In genomic region chr12:110978607-110979406, GRCm38 (mm10) we compare ENCODE assay signal across 8 mouse cellular contexts. TPM values are rescaled to one million over a fixed set of nuclear protein-coding genes. Genes with fewer than 3 reads are reported as not detected.
A peak's percentile ranks its signal among the peaks of the same experiment; 100 is the strongest.
DNase-seq lines count a peak whose midpoint lies in the region; ATAC-seq lines count a peak whose summit lies in the region.

Ankrd9 (minus strand) TSS chr12:110979040.

- H3K4me1 ChIP-seq in brown adipose tissue, adult 24 weeks (ENCODE audit: control insufficient read depth, insufficient read depth, insufficient read length, low read length) = peaks cover 13% of the 10 kb centered on the region
- peaks cover 28% of the 10 kb centered on the region for H3K4me1 ChIP-seq in heart, embryonic 13.5 days
- H3K4me1 ChIP-seq in liver, embryonic 12.5 days = peaks cover 65% of the 10 kb centered on the region
- peaks cover 14% of the 10 kb centered on the region for H3K4me1 ChIP-seq in stomach, embryonic 15.5 days

- H3K27ac ChIP-seq in brown adipose tissue, adult 24 weeks (replicated peaks; ENCODE audit: low read depth, low read length) = peak within 1 kb of the TSS; percentile 96
- H3K27ac ChIP-seq in heart, embryonic 13.5 days (replicated peaks) = peak within 1 kb of the TSS; percentile 87
- H3K27ac ChIP-seq in liver, embryonic 12.5 days = peak within 1 kb of the TSS; percentile 98
- peak within 1 kb of the TSS; percentile 73; the same call in 1 of the 2 replicates for H3K27ac ChIP-seq in stomach, embryonic 15.5 days

- peak; percentile 94 for DNase-seq in CD4-positive, CD25-positive, alpha-beta regulatory T cell, adult 2 months (ENCODE audit: low read depth, low spot score)
- DNase-seq in fat pad, adult 2 months (ENCODE audit: extremely low read depth, low read depth, low spot score) = peak; percentile 51
- DNase-seq in kidney, postnatal 10 days = peak; percentile 99
- DNase-seq in natural killer cell, adult 2 months (ENCODE audit: low spot score in 2 of 2) = peak; percentile 88 to 92

- H3K27me3 ChIP-seq in heart, embryonic 13.5 days (replicated peaks) = no peaks in the 10 kb centered on the region; the same call in 1 of the 2 replicates
- peaks cover 3% of the 10 kb centered on the region for H3K27me3 ChIP-seq in liver, embryonic 12.5 days (replicated peaks)
- H3K27me3 ChIP-seq in stomach, embryonic 15.5 days (replicated peaks) = no peaks in the 10 kb centered on the region

- under 1% methylated on average over 70 of the region's 90 CpGs for WGBS in heart, embryonic 13.5 days
- 1% methylated on average over 87 of the region's 90 CpGs for WGBS in liver, embryonic 12.5 days (ENCODE audit: insufficient replicate concordance)
- under 1% methylated on average over 88 of the region's 90 CpGs for WGBS in stomach, embryonic 15.5 days

- H3K9ac ChIP-seq in heart, embryonic 13.5 days = peak within 1 kb of the TSS; percentile 91
- peak within 1 kb of the TSS; percentile 99 for H3K9ac ChIP-seq in liver, embryonic 12.5 days
- H3K9ac ChIP-seq in stomach, embryonic 15.5 days = peak within 1 kb of the TSS; percentile 68

- peak; percentile 86 for ATAC-seq in heart, embryonic 13.5 days (ENCODE audit: extremely low read depth, insufficient number of reproducible peaks, low FRiP score, low TSS enrichment)
- peak; percentile 86 for ATAC-seq in liver, embryonic 12.5 days
- ATAC-seq in stomach, embryonic 15.5 days (ENCODE audit: insufficient read depth, low FRiP score, low read depth) = peak; percentile 92

- H3K36me3 ChIP-seq in heart, embryonic 13.5 days = peaks cover 34% of the 10 kb centered on the region
- peaks cover 36% of the 10 kb centered on the region for H3K36me3 ChIP-seq in liver, embryonic 12.5 days
- H3K36me3 ChIP-seq in stomach, embryonic 15.5 days = peaks cover 11% of the 10 kb centered on the region; the same call in 1 of the 2 replicates

- peak within 1 kb of the TSS; percentile 68 for H3K4me3 ChIP-seq in brown adipose tissue, adult 24 weeks (ENCODE audit: insufficient read depth, low read depth, low read length)
- H3K4me3 ChIP-seq in heart, embryonic 13.5 days = peak within 1 kb of the TSS; percentile 77
- peak within 1 kb of the TSS; percentile 93 for H3K4me3 ChIP-seq in liver, embryonic 12.5 days
- peak within 1 kb of the TSS; percentile 90 for H3K4me3 ChIP-seq in stomach, embryonic 15.5 days (replicated peaks)

- no peaks in the 10 kb centered on the region for H3K9me3 ChIP-seq in heart, embryonic 13.5 days
- H3K9me3 ChIP-seq in liver, embryonic 12.5 days (replicated peaks) = no peaks in the 10 kb centered on the region
- no peaks in the 10 kb centered on the region for H3K9me3 ChIP-seq in stomach, embryonic 15.5 days

- peak within 1 kb of the TSS; percentile 91 for H3K4me2 ChIP-seq in heart, embryonic 13.5 days
- H3K4me2 ChIP-seq in liver, embryonic 12.5 days = peak within 1 kb of the TSS; percentile 84
- peak within 1 kb of the TSS; percentile 96 for H3K4me2 ChIP-seq in stomach, embryonic 15.5 days

RNA-seq across cellular contexts. Expression of gene Ankrd9, which starts in this region (rescaled TPM):
- 20.9 and 25.8 TPM in 2 replicates for polyA plus RNA-seq in brown adipose tissue, adult 24 weeks (2012; ENCODE audit: insufficient read depth, insufficient read length, missing spikeins)
- polyA plus RNA-seq in heart, embryonic 13.5 days (2015; fragmentation: Nextera tagmentation; extraction: Ambion mirVana) = 13.5 and 13.7 TPM in 2 replicates
- 62.2 TPM in 2 replicates for polyA plus RNA-seq in liver, embryonic 12.5 days (2016; fragmentation: Nextera tagmentation; extraction: Ambion mirVana)
- polyA plus RNA-seq in stomach, embryonic 15.5 days (2015; fragmentation: Nextera tagmentation; extraction: Ambion mirVana) = 16.6 and 20.9 TPM in 2 replicates

Comparison
In these comparisons a context has a peak if more than half of its experiments do, and no peak if none do; other contexts are left out.
1. Peak in every context shown above with its lines: DNase-seq, ATAC-seq, H3K4me3 ChIP-seq and H3K27ac ChIP-seq.